Mouse (Mus musculus) limb, embryonic 11.5 days (tissue): ENCODE data around the gene Tmprss6. TPM values are rescaled to one million over a fixed set of nuclear protein-coding genes. Genes with fewer than 3 reads are reported as not detected.
A peak's percentile ranks its signal among the peaks of the same experiment; 100 is the strongest.

Experiments
- ATAC-seq: fragments of 200-750 bp; cut with Nextera tagmentation; 2 replicates; pipeline ENCODE4 v1.8.0; 2017; ENCODE audit warnings: low read depth; ENCODE audit not compliant: insufficient number of reproducible peaks, low FRiP score, low TSS enrichment
- DNase-seq: peaks from one replicate; pipeline ENCODE4 v3.0.0-alpha.2; 2015; ENCODE audit warnings: low spot score
- H3K27ac ChIP-seq: fragments of 300-500 bp; sonication (generic); replicated peaks from 2 replicates; pipeline ENCODE4 v1.5.1; 2014; ENCODE audit warnings: low read depth, mild to moderate bottlenecking, low read length
- H3K27me3 ChIP-seq: fragments of 300-500 bp; sonication (generic); 2 replicates; pipeline ENCODE4 v1.6.1; 2014; ENCODE audit warnings: mild to moderate bottlenecking, low read length, mixed read lengths; ENCODE audit not compliant: control insufficient read depth, insufficient read depth
- H3K36me3 ChIP-seq: fragments of 300-500 bp; sonication (generic); 2 replicates; pipeline ENCODE4 v1.6.1; 2014; ENCODE audit warnings: mild to moderate bottlenecking, low read length, moderate library complexity, mixed read lengths; ENCODE audit not compliant: control insufficient read depth, insufficient read depth
- H3K4me1 ChIP-seq: fragments of 300-500 bp; sonication (generic); 2 replicates; pipeline ENCODE4 v1.6.1; 2014; ENCODE audit warnings: low read length, mixed read lengths; ENCODE audit not compliant: control insufficient read depth, insufficient read depth
- H3K4me2 ChIP-seq: fragments of 300-500 bp; sonication (generic); 2 replicates; pipeline ENCODE4 v1.6.1; 2014; ENCODE audit warnings: low read depth, mild to moderate bottlenecking, moderate library complexity; ENCODE audit not compliant: severe bottlenecking
- H3K4me3 ChIP-seq: fragments of 300-500 bp; sonication (generic); 2 replicates; pipeline ENCODE4 v1.5.1; 2014; ENCODE audit warnings: low read depth, low read length
- H3K9ac ChIP-seq: fragments of 300-500 bp; sonication (generic); 2 replicates; pipeline ENCODE4 v1.6.1; 2014; ENCODE audit warnings: mild to moderate bottlenecking, low read length
- H3K9me3 ChIP-seq: fragments of 300-500 bp; sonication (generic); 2 replicates; pipeline ENCODE4 v1.6.1; 2016; ENCODE audit warnings: low read length; ENCODE audit not compliant: control insufficient read depth
- WGBS: fragments of 180-500 bp; shearing (Covaris S2); extraction: QIAGEN DNeasy Blood & Tissue Kit; methylation state at CpG from one replicate; pipeline ENCODE4 v1.1.7; 2014; 5-methylcytosine and 5-hydroxymethylcytosine counted together
- polyA plus RNA-seq: library from polyadenylated mRNA; unstranded; fragments of >200 nt; fragmentation: Nextera tagmentation; extraction: Ambion mirVana; gene quantifications from 2 replicates; pipeline ENCODE4 v1.2.1, GENCODE M21; 2014

Tmprss6 gene
- polyA plus RNA-seq, 1 experiment from 2014 or later = 0.27 TPM

DNA sequence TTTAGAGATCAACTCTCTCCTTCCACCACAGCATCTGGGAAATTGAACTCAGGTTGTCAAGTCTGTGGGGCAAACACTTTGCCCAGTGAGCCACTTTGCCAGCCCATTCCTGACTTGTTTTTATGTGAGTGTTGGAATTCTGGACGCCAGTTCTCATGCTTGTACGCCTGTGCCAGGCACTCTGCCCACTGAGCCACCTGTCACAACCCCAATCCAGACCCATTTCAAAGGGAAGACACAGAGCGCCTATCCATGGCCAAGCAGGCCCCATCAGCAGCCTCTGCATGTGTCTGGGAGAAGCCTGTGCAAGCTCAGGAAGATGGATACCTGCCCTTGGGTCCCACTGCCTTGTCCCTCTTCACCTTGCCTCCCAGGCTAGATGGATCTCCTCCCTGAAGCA, 22.9 kb upstream of the Tmprss6 start:
- no peak overlapping the region for H3K27ac ChIP-seq
- no peak for DNase-seq
- no peaks in the 10 kb centered on the region for H3K9me3 ChIP-seq
- WGBS = 83% methylated on average over 3 of the region's 3 CpGs
- 0 out of 2 replicates have a peak, but pooled peaks cover 3% of the 10 kb centered on the region for H3K4me1 ChIP-seq
- H3K36me3 ChIP-seq = no peaks in the 10 kb centered on the region
- ATAC-seq = no peak
- no peak overlapping the region for H3K9ac ChIP-seq
- H3K4me2 ChIP-seq = no peak overlapping the region
- H3K27me3 ChIP-seq = no peaks in the 10 kb centered on the region
- H3K4me3 ChIP-seq = no peak overlapping the region

DNA sequence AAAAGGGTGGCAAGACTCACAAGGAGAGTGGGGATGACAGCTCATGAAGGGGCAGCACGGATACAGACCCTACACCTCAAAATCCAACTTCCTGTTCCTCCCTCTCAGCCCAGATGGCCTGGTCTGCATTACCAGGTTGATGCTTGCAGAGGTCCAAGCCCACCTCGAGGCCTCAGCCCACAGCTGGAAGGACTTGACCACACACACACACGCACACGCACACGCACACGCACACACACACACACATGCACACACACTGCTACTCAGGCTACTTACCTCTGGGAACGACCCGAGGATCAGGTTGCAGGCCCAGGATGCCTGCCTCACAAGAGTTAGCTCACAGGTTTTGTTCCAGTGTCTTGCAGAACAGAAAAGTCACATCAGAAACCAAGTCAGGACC, 21.5 kb upstream of the Tmprss6 start:
- H3K4me2 ChIP-seq = no peak overlapping the region
- H3K36me3 ChIP-seq = no peaks in the 10 kb centered on the region
- ATAC-seq (no peak), DNase-seq (peak; percentile 49)
- no peaks in the 10 kb centered on the region for H3K9me3 ChIP-seq
- 0 out of 2 replicates have a peak, but pooled peaks cover 3% of the 10 kb centered on the region for H3K4me1 ChIP-seq
- no peaks in the 10 kb centered on the region for H3K27me3 ChIP-seq
- H3K27ac ChIP-seq = no peak overlapping the region; the same call in 1 of the 2 replicates
- 55% methylated on average over 8 of the region's 8 CpGs for WGBS
- H3K4me3 ChIP-seq = no peak overlapping the region
- H3K9ac ChIP-seq = no peak overlapping the region

DNA sequence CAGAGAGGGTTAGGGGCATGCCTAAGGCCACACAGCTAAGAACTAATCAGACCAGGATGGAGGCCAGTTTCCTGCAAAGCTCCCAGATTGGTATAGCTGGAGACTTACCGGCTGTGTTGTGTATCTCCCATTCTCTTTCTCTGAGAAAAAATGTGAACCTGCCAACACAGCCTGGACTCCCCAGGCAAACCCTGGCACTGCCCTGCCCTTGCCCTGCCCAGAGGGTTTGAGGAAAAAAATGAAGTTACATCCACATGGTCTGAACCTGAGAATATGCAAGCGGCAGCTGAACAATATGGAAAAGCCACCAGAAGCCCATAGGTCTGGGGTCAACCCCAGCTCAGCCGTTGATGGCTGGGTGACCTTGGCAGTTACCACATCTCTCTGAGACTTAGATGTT, 20.8 kb upstream of the Tmprss6 start:
- Histone ChIP-seq H3K36me3 (no peaks in the 10 kb centered on the region), H3K9me3 (no peaks in the 10 kb centered on the region), H3K27ac (no peak overlapping the region), H3K4me2 (no peak overlapping the region), H3K27me3 (no peaks in the 10 kb centered on the region), H3K9ac (no peak overlapping the region), H3K4me1 (0 out of 2 replicates have a peak, but pooled peaks cover 3% of the 10 kb centered on the region), H3K4me3 (no peak overlapping the region)
- DNase-seq = no peak
- no peak for ATAC-seq
- WGBS = 90% methylated on average over 3 of the region's 3 CpGs

DNA sequence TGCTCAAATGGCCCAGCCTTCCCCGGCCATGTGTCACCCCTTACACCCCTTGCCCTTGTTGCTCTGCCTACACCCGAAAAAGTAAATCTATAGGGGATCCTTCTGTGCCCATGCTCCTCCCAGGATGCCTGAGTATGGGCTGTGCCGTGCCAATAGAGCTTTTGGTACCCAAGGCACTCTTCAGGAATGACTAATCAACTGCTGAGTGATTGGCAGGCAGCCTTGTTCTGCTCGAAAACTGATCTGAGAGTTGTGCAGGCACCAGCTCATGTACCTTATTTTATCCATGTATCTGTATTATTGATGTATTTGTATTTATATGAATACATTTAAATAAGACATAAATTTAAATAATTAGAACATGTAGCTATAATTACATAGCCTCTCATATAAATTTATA, 18.6 kb upstream of the Tmprss6 start:
- 72% methylated on average over 4 of the region's 4 CpGs for WGBS
- Histone ChIP-seq H3K36me3 (no peaks in the 10 kb centered on the region), H3K27me3 (no peaks in the 10 kb centered on the region), H3K4me1 (0 out of 2 replicates have a peak, but pooled peaks cover 3% of the 10 kb centered on the region), H3K27ac (no peak overlapping the region), H3K9ac (no peak overlapping the region), H3K9me3 (no peaks in the 10 kb centered on the region), H3K4me3 (no peak overlapping the region), H3K4me2 (no peak overlapping the region)
- ATAC-seq (no peak), DNase-seq (no peak)

DNA sequence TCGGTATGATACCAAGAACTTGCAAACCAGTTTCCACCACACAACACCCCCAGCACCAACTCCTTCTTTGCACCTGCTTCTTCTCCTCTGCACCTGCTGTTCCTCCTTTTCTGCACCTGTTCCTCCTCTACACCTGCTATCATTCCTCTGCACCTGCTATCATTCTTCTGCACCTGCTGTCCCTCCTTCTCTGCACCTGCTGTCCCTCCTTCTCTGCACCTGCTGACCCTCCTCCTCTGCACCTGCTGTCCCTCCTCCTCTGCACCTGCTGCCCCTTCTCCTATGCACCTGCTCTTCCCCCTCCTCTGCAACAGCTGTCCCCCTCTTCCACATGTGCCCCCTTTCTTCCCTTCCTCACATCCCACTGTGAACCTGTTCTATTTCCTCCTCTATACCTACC, 18.1 kb upstream of the Tmprss6 start:
- Histone ChIP-seq H3K9ac (no peak overlapping the region), H3K36me3 (no peaks in the 10 kb centered on the region), H3K27me3 (no peaks in the 10 kb centered on the region), H3K4me3 (no peak overlapping the region), H3K9me3 (no peaks in the 10 kb centered on the region), H3K4me1 (0 out of 2 replicates have a peak, but pooled peaks cover 3% of the 10 kb centered on the region), H3K27ac (no peak overlapping the region), H3K4me2 (no peak overlapping the region)
- DNase-seq (no peak), ATAC-seq (no peak)
- WGBS = 88% methylated on average over 1 of the region's 1 CpGs

DNA sequence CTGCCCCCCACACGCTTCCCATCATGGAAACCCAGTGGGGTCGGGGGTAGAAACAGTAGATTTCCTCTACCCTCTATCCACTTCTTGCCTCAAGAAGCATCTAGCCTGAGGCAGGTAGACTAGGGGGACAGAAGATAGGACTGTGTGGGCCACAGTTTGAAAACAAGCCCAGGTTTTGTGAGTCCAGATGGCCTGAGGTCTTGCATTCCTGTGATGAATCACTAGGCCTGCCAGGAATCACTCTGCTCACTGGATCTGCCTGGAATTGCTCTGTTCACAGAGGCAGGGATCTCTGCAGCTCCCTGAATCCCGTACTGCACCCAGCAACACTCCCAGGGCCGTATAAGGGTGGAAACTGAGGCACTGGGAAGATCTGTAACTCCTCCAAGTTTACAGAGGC, 14.9 kb upstream of the Tmprss6 start:
- no peaks in the 10 kb centered on the region for H3K4me1 ChIP-seq
- WGBS = 73% methylated on average over 4 of the region's 4 CpGs
- H3K9ac ChIP-seq = no peak overlapping the region
- H3K9me3 ChIP-seq = no peaks in the 10 kb centered on the region
- H3K36me3 ChIP-seq = no peaks in the 10 kb centered on the region
- H3K27ac ChIP-seq = no peak overlapping the region
- no peaks in the 10 kb centered on the region for H3K27me3 ChIP-seq
- DNase-seq (no peak), ATAC-seq (no peak)
- no peak overlapping the region for H3K4me3 ChIP-seq
- no peak overlapping the region for H3K4me2 ChIP-seq

DNA sequence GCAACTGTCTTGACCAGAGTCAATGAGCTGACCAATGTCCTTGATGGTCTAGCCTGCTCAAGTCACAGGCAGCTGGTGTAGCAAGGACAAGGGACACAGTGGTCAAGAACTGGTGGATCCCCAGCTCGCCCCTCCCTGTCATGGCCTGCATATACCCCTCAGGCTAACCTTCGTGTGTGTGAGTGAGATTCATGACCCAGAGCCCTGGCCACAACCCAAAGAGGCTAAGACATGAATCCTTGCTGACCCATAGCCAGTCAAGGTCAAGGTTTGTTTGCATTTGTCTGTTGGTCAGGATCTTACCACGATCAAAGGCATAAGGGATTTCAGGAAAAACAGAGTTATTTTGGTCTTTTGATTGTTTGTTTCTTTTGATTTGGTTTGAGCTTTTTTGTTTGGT, 14.1 kb upstream of the Tmprss6 start:
- no peak overlapping the region for H3K27ac ChIP-seq
- no peak overlapping the region for H3K9ac ChIP-seq
- no peaks in the 10 kb centered on the region for H3K9me3 ChIP-seq
- H3K27me3 ChIP-seq = no peaks in the 10 kb centered on the region
- no peaks in the 10 kb centered on the region for H3K36me3 ChIP-seq
- no peaks in the 10 kb centered on the region for H3K4me1 ChIP-seq
- no peak overlapping the region for H3K4me3 ChIP-seq
- DNase-seq (no peak), ATAC-seq (no peak)
- H3K4me2 ChIP-seq = no peak overlapping the region
- 75% methylated on average over 3 of the region's 3 CpGs for WGBS

DNA sequence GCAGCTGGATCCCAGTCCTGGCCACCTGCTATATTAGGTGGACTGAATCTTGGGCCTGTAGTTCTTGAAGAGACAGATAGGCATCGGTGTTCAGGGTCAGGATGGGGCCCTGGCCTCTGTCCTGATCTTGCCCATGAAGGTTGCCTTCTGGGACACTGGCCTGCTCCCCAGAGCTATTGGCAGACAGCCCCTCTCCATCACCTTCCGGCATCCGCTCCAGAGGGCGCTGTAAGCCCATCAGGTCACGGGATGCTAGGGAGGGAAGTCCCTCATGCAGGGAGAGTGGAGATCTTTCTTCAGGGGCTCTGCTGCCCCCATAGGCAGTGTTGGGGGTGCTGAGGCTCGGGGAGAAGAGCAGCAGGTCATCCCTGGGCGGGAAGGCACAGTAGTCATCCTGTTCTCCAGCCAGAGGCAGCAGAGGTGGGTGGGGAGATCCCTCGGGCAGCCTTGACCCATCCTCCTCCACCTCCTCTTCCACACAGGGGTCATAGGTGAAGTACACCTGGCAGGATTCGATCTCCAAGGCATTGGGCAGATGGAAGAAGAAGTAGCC, 13.1 kb upstream of the Tmprss6 start:
- Histone ChIP-seq H3K27ac (no peak overlapping the region), H3K9me3 (no peaks in the 10 kb centered on the region), H3K4me1 (no peaks in the 10 kb centered on the region), H3K4me3 (no peak overlapping the region), H3K36me3 (no peaks in the 10 kb centered on the region), H3K4me2 (no peak overlapping the region), H3K9ac (no peak overlapping the region), H3K27me3 (no peaks in the 10 kb centered on the region)
- 46% methylated on average over 9 of the region's 9 CpGs for WGBS
- ATAC-seq (no peak), DNase-seq (no peak)

DNA sequence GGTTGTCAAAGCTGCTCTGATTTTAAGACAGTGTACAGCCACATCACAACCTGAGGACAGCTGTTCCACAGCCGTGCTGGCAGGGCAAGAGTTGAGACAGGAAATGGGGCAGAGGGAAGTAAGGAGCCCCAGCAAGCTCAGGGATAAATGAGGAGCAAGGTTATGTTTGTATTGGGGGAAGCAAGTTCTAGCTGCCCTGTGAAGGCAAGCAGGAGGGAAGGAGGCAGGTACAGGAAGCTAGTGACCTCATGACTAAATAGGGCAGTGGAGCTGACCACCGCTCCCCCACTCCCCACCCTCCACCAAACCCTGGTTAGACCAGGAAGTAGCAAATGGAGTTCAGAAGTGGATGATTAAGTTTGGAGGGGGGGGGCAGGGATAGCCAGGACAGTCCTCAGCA, 12.6 kb upstream of the Tmprss6 start:
- H3K36me3 ChIP-seq = no peaks in the 10 kb centered on the region
- no peak for DNase-seq
- H3K4me1 ChIP-seq = no peaks in the 10 kb centered on the region
- H3K9ac ChIP-seq = no peak overlapping the region
- 67% methylated on average over 2 of the region's 2 CpGs for WGBS
- no peak overlapping the region for H3K4me3 ChIP-seq
- H3K4me2 ChIP-seq = no peak overlapping the region
- no peak overlapping the region for H3K27ac ChIP-seq
- ATAC-seq = no peak
- no peaks in the 10 kb centered on the region for H3K27me3 ChIP-seq
- no peaks in the 10 kb centered on the region for H3K9me3 ChIP-seq
